Mouse (Mus musculus) retina, adult 2 months (tissue): Measurements from ENCODE around the gene Mrpl40.

Experiments used
- DNase-seq: peaks from one replicate; pipeline ENCODE4 v3.0.0-alpha.2; 2012; ENCODE audit warnings: low read depth, low spot score

Mrpl40 gene

DNA sequence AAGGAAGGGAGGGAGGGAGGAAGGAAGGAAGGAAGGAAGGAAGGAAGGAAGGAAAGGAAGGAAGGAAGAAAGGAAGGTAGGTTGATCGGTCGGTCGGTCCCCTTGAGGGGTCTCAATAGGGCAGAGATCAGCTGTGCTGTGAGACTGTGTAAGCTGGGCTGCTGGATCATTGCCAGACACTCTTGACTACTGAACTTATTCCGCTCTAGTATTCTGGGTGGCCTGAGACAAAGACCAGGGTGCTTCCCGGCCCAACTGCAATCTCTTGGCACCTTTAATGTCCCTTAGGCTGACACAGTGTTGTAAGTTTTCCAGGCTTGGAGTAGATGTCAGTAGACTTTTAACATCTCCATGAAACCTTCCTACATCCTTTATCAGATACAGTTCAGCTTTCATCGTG, 47.6 kb downstream of the Mrpl40 start:
- DNase-seq = no peak

DNA sequence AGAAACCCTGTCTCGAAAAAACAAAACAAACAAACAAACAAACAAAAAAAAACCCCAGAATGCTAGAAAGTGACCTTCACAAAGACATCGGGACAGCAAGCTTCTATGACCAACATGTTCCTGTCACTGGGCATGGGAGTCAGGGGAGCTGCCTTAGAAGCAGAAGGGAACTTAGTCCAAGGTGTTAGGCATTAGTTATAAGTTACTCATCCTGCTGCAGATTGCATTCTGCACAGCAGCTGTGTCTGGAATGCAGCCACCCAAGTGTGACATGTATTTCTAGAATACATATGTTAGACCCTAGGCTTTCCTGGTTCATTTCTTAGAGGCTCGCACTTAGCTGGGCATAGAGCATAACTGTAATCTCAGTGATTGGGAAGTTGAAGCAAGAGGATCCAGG, 48.0 kb downstream of the Mrpl40 start:
- DNase-seq = no peak

DNA sequence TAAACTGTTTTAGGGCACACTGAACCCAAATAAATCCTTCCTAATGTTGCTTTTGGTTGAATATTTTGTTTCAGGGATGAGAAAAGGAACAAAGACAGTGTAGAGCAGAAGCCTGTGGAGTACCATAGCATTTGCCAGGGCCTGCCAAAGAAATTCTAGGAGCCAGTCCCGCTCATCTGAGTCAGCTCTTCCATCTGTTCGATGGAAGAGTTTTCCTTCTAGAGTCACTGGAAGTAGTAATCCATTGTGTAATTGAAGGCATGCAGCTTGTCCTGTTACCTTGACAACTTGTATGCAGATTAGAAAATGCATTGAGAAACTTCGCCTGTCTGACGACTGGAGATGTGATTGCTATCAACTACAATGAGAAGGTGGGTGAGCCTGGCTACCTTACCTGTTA, 53.7 kb downstream of the Mrpl40 start:
- DNase-seq = no peak

DNA sequence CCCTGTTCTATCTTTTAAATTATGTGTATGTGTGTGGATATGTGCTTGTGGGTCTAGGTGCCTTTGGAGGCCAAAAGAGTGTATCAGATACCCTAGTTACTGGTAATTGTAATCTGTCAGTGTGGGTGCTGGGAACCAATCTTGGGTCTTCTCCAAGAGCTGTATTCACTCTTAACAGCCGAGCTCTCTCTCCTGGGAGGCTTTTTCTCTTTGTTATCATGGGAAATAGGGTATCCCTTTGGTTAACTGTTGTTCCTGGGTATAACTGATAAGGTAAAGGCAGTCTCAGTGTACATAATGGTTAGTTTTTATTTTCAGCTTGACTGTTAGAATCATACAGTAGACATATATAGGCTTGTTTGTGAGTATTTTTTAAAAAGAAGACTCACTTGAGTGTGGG, 54.3 kb downstream of the Mrpl40 start:
- no peak for DNase-seq
